Mouse (Mus musculus) adrenal gland, adult 18-20 months (tissue): ENCODE measurements at regions not wholly inside any gene's neighbourhood (a gene's known extent, or its start where the extent isn't known, plus 50 kb on each side); places are given as distances from the start of the nearest gene placed in this dataset.

ENCODE experiments used
- DNase-seq, 2 experiments: peaks; one replicate each; pipeline ENCODE4 v3.0.0; 2021 to 2022; ENCODE audit warnings: low spot score in 2 of 2

DNA sequence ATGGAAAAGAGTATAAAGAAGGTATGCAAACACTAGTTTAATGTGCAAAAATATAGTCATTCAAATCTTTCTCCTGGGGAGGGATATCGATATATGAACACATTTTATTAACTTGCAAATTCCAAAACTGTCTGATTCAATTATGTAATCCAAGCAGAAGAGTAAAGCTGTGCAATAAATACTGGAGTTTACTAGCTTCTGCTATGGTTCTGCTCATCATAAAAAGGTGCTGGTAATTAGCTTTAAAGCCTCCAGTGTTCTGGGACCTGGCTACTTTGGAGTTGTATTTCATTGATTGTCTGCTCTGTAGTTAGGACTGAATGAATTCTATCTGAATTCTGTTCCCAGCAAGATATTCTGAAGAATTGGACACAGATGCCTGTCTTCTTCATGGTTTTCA lies 602.7 kb upstream of the Akr1e1 start:
- DNase-seq, result no peak

DNA sequence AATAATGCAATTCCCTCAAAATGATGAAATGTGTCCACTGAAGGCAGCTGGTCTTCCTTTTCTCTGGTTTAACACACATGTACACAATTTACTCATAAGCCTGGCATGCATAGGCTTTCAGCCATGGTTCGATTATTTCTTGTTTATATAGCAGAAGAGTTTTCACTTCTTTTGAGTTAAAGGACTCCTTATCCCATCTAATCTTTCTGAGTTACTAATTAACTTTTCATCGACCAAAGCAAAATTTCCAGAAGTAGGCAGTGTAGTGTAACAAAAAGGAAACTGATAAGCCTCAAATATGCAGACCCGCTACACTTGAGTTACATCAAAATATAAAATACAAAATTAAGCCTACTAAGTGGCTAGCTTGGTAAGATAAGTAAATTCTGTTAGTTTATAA lies 620.5 kb upstream of the Akr1e1 start:
- DNase-seq, result no peak

DNA sequence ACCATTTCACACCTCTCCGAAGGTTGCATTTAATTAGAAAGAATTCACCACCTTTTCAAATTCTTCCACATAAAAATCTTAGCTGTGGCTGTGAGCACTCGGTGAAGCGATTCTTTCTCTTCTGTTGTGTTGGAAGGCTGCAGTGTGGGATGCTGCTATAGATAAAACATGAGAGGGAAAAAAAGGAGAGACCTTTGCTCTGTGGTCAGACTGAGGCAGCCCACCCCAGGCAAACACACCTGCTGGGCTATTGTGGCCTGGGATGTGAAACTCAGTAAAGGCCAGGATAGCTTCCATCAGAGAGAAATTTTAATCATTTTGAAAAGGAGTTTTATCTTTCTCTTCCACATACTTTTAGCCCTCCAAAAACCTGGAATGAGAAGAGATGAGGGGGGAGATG lies 625.3 kb upstream of the Akr1e1 start:
- no peak for DNase-seq

DNA sequence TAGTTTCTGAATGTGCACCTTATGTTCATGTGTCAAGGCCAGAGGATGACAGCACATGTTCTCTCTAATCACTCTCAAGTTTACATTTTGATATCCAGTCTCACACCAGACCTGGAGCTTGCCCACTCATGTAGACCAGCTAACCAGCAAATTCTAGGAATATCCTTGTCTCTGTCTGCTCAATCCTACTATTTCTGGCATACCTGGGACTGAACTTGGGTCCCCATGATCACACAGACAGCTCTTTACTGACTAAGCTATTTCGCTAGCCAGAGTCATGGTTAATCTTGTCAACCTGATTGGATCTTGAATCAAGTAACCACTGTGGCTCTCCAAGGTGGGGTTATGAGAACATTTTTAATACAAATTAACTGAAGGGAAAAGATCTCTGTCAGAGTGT lies 625.9 kb upstream of the Klf6 start:
- DNase-seq, result no peak

DNA sequence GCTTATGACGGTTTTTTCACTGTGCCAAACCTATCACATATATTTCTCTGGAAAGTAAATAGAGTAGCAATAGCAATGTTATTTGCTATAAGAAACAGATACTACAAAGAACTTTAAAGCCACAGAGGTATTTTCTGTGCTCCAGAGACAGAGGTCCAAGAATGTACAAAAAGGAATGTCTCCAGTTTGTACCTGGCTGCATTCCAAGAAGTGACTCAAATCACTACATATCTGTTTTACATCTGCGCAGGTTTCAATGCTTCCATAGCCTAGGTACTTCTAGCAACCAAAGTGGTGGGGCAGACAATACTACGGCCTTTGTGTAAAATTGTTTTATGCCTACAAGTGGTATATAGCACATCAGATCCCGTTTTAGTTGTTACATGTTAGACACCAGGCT lies 620.7 kb upstream of the Klf6 start:
- DNase-seq, result no peak

DNA sequence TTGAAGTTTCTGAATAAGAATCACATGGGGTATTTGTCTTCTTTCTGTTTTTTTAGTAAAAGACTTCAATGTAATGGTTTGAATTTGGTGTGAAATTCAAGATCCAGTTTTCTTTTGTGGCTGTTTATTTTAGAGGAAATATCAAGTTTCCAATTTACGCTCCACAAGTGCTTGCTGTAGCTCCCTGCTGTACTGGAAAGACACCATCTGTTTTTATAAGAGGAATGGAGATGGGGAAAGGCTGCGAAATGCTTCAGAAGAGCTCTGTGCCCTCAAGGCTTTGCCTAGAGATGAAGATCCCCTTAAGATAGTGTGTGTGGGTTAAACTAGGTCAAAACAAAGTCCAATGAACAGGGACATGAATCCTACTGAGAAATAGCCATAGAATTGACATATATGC lies 618.5 kb upstream of the Klf6 start:
- DNase-seq, result no peak

DNA sequence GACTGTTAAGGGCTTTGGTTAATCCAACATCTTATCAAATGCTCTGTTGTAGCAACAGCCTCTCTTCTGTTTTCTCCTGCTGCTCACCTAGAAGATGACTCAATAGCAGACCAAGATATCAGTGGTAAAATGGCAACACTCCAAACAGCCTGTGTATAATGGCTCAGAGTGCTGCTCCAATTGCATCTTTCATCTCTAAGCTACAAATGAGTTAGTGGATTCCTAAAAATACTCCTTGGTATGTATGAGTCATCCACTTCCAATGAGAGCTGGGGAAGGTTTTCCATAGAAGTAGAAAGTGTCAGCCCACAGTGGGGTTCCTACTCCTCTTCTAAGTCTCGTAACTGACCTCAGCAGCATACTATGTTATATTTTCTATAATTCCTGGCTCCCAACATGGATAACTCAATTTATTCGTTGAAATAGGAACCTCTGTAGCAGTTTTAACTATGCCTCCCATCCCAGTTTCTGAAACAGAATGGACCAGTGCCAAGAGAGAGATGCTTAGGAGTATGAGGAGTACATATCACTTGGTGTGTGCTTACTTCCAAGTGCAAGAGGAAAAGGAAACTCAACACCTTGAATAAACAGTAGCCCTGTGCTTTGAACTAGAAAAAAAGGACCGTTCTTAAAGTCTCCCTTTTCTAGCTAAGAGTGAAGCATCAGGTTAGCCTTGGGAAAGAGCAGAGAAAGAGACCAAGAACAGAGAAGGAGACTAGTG lies 612.5 kb upstream of the Klf6 start:
- no peak for DNase-seq

DNA sequence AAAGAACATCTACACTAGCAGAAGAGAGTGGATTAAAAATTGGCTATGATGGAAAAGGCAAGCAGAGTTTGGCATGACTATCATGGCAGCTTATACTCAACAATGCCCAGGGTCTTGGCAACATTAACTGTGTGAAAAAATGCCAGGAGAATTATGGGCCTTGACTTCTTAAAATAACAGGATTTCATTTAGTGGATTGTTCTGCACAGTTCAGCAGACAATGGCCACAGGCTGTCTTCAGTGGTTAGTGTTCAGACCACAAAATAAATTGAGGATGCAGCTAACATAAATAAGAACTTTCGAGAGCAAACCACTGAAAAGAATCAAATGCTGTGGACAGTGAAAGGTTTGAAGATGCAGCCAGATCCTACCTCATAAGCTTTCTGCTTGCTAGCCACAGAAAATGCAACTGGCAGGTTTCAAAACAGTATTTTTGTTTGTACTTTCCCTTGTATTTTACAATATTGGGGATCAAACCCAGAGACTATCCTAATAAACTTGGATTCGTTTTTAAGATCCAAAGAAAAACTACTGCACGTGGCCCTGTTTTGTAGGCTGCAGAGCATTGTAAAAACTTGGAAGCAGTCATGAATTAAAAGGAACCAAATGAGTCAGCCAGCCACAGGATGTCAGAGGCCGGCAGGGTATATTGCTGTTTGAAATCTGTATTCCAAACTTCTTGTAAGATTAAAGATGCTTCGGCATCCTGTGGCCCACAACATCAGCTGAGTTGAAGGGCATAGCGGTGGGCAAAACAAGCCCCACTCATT lies 603.2 kb upstream of the Klf6 start:
- DNase-seq, result no peak

DNA sequence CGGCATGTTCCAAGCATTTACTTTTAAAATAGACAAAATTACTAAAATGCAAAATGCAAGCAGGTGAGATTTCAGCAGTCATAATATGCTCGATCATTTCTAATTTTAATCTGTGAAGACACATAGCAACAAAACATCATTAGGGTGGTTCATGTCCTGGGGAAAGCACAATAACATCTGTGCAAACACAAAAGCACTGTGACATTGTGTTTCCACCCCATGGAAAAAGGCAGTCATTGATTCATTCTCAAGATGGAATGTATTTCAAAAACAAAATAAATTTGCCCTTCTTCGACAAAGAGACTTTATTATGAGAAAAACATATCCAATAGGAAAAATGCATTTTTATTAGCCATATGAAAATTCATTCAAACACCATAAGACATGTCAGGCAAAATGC lies 601.5 kb upstream of the Klf6 start:
- no peak for DNase-seq

DNA sequence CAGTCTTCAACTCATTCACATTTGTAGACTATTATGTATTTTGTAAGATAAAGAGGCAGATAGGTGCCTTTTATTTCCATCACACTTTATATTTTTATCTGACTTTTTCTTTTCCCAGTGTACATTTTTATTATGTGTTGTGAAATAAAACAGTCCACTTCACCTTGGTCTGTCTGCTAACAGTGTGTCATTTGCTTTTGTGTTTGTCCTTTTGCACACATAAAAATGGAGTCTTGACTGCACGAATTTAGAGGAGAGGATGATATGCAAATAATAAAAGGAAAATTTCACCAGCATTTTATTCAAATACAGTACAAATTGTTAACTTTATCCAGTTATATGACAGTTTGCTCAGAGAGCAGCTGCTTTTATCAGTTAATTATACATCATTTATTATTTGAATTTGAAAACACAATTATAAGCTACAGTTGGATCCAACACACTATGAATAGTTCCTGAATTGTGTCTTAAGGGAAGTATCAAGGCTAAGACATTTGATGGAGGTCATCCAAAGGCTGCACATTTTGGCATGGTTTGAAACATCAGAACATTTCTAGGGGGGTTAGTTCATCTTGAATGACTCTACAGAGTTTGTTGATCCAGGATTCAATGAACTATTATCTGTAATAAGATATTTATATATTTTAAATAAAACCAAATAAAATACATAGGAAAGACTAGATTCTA lies 588.6 kb upstream of the Klf6 start:
- DNase-seq, result no peak

DNA sequence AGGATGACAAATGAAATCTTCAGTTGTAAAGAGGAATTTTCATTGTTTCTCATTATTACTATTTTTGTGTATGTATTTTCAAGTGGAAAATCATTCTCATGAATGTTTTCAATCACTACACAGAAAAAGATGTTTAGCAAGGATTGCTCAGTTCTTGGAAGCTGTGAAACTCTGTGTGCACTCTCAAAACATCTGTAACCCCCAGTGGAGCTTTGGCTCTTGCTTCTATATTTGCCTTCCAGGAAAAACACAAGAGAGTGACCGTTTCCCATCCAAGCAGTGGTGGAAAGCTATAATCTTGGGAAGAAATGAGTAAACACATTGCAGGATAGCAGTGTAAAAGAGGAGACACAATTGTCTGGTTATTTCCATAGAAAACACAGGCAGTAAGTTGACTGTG lies 584.7 kb upstream of the Klf6 start:
- no peak for DNase-seq

DNA sequence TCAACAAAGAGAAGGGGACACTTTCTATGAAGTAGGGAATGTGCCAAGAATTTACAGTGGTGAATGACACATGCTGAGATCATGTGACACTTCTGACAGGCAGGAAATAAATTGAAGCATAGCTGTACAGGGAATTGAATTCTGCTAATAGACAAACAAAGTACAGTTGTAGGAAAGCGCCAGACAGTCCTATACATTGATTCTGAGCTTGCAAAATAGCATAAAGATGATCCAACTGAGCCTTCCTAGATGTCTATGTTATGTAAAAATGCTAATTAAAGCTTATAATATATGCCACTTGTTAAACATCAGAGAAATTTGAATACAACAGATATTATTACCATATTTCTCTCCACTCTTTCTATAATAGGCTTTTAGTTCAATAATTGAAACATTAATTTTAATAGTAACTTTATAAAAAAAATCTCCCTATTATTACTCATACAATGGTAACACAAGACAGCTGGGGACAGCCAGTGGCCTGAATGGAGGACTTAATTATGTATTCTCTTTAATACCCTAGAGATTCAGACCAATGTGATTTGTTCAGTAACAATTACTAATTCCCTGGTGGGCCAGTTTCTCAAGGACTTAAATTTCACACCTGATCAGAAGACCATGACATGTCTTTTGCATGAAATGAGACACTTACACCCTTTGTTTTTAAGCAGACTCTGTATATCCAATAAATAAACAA lies 571.4 kb upstream of the Klf6 start:
- DNase-seq, result no peak

DNA sequence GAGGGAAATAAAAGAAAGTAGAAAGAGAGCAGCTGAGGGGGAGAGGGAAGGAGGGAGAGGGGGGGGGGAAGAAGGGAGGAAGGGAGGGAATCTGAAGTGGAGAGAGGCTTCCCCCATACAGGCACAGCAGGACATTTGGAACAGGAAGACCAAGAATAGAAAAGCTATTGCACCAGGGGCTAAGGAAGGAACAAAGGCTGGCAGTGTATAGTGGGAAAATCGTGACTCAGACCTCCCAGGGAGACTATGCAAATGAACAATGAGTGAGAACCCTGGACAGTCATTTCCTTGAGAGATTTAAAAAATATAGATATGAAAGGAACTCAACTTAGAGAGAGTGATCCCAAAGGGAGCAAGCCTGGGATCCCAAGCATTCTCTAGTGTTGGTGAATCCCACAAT lies 559.1 kb upstream of the Klf6 start:
- DNase-seq, result no peak

DNA sequence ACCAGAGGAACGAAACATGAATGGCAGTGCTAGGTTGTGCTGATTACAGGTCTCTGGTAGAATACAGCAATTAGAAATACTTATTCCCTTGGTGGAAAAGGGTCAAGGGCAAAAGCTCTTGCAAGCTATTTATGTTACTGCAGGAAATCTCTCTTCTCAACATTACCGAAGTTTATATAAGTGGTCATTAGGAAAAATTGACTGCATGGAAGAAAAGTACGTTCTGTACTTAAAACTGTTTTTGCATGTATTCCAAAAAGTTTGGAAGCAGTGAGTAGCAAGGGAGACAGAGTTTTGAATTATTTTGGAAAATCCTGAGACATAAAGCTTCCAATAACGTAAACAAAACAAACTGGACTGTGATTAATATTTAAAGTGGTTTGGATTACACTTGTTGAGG lies 554.6 kb upstream of the Klf6 start:
- no peak for DNase-seq

DNA sequence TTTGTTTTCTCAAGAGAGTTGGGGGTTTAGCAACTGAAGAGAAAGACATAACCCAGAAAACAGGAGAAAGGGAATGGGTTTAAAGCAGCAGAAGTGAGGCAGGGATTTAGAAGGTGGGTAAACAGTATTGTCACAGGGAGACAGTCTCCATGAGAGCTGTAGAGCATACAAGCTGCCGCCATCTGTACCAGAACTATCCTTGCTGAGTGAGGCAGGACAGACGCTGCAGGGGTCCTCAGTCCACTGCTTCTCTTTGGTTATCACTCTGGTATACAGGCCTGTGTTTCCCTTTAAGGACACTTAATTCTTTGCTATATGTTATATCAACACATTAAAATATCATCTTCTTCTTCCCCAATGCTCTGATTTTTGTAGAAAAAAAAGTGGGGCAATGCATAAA lies 548.0 kb upstream of the Klf6 start:
- DNase-seq, result no peak

DNA sequence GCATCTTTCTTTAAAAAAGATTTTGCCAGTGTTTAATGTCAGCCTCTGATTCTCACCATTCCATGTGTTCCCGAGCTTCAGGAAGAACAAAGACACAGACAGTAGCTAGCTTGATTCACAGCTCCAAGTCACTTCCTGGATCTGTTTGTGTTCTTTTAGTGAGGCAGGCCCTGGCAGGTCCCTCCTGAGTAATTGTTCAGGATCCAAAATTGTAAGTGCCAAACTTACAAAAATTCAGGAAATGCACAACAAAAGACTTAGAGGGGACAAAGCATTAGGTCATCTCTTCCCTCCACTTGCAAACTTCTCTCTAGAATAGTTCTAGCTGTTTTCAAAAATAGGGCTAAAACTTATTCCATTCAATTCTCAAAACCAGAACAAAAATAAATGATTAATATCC lies 546.3 kb upstream of the Klf6 start:
- DNase-seq, result no peak

DNA sequence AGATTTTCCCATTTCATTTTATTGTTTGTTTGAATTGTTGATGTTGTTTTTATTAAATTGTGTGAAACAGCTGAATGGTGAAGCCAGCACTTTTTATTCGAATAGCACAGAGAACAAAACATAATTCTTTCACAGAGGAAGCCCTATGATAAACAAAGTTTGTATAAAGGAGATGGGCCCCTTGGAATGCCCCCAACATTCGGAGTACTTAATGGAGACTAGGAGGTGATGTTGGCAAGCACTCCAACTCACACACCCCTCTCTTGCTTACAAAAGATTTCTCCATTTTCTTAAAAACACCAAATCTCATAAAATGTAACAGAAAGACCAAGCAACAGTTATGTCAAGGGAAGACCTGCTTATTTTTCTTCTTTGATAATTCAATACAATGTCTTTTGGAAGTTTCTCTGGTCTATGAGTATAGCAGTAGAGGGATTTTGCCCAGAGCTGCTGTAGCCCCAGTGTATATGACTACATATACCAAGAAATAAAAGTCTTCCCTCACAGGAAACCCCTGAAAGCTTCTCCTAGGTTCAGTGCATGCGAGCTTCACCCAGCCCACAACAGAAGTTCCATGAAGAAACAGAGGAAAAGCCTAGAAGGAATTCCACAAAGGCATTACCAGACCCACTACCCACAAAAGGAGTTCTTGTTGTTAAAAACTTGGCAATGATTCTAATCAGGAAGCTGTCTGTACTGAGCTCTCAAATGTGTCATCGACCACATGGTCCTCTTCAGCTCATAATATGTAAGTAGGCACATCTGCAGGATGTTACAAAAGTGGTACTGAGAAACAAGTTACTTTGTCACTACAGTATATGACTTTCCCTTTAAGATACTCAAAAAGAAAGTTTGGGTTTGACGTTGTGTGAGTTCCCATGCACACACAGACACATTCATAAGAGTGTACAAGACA lies 543.1 kb upstream of the Klf6 start:
- no peak for DNase-seq

DNA sequence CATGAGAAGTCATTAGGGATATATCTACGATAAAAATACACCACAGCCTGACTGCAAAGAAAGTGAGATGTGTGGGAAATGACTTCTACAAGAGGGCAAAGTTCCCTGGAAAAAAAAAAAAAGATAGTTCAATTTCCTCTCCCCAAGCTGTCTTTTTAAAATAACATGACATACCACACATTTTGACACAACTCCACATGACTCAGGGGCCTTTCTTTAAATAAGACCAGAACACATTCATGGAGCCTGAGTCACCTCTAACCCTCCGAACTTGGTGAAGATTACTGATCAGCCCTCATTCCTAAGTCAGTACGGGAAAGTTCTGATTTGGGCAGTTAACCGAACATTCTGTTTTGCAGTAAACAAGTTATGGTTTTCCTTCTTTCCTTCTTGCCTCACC lies 515.6 kb upstream of the Klf6 start:
- DNase-seq, result no peak

DNA sequence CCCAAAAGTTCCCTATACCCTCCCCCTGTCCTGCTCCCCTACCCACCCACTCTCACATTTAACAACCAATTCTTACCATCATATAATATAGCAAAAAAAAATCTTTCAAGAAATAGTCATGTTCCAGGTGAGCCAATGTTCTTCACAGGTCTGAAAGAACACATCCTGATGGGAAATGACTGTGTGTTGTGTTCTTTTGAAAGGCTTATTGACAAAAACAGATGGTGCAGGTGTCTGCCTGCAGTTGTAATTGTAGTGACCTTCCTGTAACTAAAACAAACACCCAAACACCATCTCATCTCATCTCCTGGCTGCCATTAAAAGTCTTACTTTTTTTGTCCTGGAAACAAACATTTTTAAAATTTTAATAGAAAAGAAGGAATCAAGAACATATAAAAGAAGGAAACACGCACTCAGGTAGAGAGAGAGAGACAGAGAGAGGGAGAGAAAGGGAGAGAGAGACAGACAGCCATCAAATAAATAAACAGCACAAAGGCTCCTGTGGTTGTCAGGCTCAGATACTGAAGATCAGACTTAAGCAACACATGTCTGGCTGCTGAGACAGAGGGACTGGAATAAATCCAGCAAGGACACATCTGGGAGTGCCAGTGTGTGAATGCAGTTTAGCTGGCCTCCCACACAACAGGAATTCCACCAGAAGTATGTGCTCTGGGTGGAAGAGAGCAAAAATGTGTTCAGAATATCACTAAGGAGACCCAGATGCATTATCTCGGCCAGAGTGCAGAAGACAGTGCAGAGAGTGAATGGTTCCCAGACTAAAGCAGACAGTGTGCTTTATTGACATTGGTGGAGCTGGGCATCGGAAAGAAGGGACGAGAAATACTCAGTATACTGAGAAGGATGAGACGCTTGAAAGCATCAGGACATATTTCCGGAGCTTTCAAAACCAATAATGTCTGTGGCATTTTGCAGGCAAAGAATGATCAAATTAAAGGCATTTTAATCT lies 513.5 kb upstream of the Klf6 start:
- no peak for DNase-seq
